Mouse (Mus musculus) heart, adult 2 months (tissue): ENCODE data around the gene Colgalt1.

Source experiments
- CTCF ChIP-seq: fragments of 200-600 bp; IDR thresholded peaks from 2 replicates; pipeline ENCODE4 v1.8.1; 2022; ENCODE audit warnings: antibody characterized with exemption, mild to moderate bottlenecking, moderate library complexity
- EP300 ChIP-seq: fragments of 200-500 bp; IDR thresholded peaks from 2 replicates; pipeline ENCODE4 v1.6.1; 2011; ENCODE audit warnings: low read depth, low read length, control low read depth; ENCODE audit not compliant: insufficient read depth
- POLR2A ChIP-seq: fragments of 200-500 bp; IDR thresholded peaks from 2 replicates; pipeline ENCODE4 v1.6.1; 2011; ENCODE audit warnings: mild to moderate bottlenecking, low read depth, low read length, control low read depth; ENCODE audit not compliant: insufficient read depth

DNA sequence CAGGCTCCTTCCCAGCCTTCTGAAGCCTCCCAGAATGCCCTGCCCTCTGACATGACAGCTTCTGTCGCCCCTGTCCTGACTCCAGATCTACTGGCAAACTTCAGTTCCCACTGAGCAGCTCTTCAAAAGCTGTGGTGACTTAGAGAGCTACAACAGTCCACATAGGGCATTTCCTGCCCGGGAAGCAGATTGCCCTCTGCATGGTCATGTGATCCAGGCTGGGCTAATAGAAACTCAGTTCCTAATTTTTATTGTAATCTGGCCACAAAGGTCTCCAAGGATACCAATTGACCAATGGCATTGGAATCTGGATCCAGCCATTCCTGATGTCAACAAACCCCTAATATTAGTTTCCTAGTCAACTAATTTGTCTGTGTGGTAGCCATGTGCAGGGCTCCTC lies 21.1 kb downstream of the Colgalt1 start:
- no peak for TF ChIP-seq CTCF
- TF ChIP-seq EP300: no peak
- no peak for TF ChIP-seq POLR2A
